Mouse (Mus musculus) ovary, postnatal 10 days (tissue): ENCODE measurements around the gene Paqr5.

Source experiments
- DNase-seq: peaks from one replicate; pipeline ENCODE4 v3.0.0; 2022; ENCODE audit warnings: low spot score

Paqr5 gene

DNA sequence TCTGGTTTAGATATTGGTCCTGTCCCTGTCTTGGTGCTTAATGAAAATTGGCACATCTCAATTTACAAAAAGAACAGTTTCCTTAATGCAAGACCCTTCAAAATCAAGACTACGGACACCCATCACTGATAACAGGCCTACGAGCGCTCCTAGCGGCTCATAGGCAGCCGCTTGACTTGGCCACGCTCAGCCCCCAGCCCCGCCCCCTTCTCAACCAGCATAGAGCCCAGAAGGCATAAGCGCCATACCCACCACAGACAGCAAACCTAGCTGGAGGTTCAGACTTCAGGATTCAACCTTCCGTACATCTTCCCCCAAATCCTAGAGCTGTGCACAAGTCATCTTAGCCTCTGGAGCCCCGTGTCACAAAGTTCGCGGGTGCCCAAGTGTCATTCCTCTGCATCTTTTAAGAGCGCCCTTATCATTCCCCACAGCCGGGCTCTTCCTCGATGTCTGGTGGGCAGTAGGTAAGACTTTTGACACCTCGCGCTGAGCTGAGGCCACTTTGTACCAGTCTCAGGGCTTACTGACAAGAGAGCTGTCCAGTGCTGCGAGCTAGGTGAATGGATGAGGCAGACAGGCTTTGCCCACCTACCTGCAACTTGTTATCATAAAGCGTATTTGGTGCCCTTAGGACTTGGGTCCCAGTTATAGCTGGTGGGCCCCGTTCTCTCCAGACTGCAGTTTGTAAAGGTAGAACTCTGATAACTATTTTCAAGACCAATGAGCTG, 116.0 kb downstream of the Paqr5 start:
- DNase-seq = no peak

- DNase-seq = no peak
Measured at GRCm38 (mm10) chr9:61909633-61910032, 117.0 kb downstream of the Paqr5 start.

- DNase-seq = no peak
Measured at GRCm38 (mm10) chr9:61908832-61909407, 117.7 kb downstream of the Paqr5 start.

GRCm38 (mm10) chr9:61908341-61908740, 118.3 kb downstream of the Paqr5 start:
- DNase-seq = no peak

GRCm38 (mm10) chr9:61907621-61908295, 118.9 kb downstream of the Paqr5 start:
- no peak for DNase-seq

- DNase-seq = no peak
Measured at GRCm38 (mm10) chr9:61906912-61907311, 119.7 kb downstream of the Paqr5 start.

DNA sequence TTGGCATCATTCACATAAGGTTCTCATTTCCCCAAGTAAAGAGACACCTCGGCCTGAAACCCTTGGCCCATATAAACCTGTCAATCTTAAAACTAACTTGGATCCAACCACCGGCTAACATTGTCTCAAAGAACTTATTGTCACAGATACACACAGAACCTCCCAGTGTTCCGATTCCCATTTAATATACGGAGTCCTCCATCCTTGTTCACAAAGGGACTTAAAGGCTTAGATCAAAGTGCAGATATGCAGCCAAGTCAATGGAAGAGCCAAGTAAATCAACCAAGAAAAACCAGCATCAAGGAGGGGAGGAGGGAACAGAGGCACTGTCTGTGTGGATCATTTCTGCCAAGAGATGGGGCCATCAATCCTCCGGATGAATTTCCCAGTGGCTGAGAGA, 121.1 kb downstream of the Paqr5 start:
- DNase-seq = no peak

- DNase-seq = no peak
Measured at GRCm38 (mm10) chr9:61904201-61904600, 122.5 kb downstream of the Paqr5 start.
